Mouse (Mus musculus) T-cell, adult 2 months (primary cell): ENCODE data around the gene Prrc2a.

Experiments
- DNase-seq: peaks from one replicate; pipeline ENCODE4 v3.0.0; 2022; ENCODE audit warnings: low spot score

Gene Prrc2a

DNA sequence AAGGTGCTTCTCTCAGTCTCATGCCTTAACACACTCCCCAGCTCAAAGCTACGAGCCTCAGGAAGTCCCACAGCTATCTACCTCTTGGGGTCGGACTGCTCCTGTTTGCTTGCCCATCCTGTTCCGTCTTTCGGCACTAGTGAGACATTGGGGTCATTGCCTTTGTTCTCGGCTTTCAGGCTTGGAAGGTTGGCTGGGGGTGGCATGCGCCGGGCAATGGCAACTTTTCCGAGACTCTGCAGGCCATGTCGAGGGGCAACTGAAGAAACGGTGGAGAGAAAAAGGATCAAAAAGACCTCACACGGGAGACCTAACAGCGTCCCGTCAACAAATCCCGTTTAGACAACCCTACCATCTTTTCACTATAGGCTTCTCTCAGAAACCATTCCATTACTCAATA lies 2.6 kb downstream of the Prrc2a start:
- DNase-seq, result no peak

- DNase-seq, result no peak
These were observed 3.3 kb downstream of the Prrc2a start for GRCm38 (mm10) chr17:35161421-35161820.

DNA sequence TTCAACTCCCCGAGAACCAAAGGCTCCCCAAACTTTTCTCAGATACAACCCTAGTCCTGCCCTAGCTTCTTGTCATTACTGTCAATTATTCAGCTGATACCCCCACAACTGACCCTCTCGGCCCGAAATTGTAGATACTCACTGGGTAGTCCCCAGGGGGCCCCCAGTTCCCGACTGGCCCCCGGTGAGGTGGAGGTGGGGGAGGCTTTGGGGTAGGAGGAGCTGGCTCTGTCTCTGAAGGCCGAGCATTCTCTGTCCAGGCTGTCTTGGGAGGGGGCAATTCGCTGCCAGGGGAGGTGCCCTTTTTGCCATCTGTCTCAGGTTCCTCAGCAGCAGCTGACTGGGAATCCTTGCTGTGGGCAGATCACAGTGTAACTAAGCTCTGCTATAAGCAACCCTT lies 5.1 kb downstream of the Prrc2a start:
- DNase-seq, result no peak

DNA sequence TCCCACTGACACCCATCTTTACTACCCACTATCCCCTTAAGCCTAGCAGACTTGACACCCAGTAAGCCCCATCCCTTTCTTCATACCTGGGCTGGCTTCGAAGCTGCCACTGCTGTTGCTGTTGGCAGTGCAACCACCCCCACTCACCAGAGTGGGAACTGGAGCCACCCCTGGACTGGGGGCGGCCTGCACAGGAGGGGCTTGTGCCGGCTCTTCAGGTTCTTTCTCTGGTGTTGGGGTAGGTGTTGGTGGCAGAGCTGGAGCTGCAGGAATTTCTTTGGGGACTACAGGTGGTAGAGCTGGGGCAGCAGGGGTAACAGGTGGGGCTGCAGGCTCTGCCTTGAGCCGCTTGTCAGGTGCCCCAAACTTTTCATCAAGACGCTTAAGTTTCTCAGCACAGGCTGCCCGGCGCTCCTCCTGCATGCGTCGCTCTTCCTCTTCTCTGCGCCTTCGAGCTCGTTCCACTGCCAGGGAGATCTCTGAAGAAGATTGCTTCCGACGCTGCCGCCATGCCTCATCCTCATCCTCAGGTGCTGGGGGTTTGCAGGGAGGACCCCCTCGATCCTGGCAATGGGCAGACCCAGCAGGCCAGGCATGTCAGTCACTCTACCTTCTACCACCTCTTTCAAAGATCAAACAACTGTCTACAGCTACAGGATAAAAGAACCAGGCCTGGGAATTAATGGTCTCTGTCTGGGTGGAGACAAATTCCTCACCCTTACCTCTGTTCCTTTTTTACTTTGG lies 5.7 kb downstream of the Prrc2a start:
- no peak for DNase-seq

DNA sequence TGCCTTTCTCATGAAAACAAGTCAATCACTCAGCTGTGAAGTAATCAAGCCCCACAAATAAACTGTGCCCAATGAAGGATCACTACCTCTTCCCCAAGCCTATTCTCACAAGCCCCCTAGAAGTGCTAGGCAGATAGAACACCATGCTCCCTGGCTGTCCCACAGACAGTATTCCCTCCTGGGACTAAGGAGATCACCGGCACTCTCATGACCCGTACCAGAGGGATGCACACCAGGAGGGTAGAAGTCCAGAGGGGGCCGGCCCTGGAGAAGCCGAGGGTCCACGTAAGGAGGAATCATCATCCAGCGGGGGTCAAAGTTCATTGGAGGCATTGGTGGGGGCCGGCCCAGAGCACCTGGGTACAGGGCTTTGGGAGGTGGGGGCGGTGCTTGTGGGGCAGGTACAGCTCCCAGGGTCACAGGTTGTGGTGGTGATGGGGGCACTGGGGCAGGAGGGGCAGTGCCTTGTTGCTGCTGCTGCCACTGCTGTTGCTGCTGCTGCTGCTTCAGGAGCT lies 7.0 kb downstream of the Prrc2a start:
- no peak for DNase-seq

DNA sequence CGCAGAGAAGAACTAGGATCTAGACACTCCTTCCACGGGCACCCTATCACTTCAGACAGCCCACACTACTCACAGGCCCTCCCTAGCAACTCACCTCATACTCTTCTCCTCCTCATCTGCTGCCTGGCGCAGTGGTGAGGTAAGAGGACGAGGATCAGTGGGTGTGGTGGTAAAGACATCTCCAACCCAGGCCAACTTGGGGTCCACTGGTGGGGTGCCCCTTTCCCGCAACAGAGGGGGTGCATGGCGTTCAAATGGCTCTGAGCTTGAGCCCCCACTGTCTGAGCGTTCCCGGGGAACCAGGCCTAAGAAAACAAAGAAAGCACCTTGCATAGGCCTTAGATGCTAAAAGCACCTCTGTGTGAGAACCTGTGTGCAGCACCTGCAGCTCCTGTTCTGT lies 7.4 kb downstream of the Prrc2a start:
- no peak for DNase-seq

GRCm38 (mm10) chr17:35156461-35157200 lies 8.1 kb downstream of the Prrc2a start:
- no peak for DNase-seq

- no peak for DNase-seq
These were observed 9.2 kb downstream of the Prrc2a start for GRCm38 (mm10) chr17:35155451-35155850.

- no peak for DNase-seq
These were observed 10.1 kb downstream of the Prrc2a start for GRCm38 (mm10) chr17:35154616-35155015.

- no peak for DNase-seq
These were observed 10.8 kb downstream of the Prrc2a start for GRCm38 (mm10) chr17:35153931-35154330.

DNA sequence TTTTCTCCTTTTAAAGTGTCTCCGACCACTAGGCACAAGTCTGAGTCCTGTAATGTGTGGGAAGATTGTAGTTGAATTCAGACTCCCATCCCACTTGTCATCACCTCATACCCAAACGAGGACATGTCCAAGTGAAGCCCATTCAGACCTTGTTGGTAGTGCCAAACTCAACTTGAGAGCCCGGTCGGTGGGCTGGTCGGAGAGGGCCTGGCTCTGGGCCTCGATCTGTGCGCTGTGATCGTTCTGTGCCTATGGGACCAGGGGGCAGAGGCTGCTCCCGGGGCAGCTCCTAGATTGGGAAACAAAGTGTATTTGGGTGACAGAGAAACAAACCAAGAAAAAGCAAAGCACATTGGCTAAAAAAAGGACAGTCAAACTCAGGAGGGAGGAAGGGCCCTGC lies 11.6 kb downstream of the Prrc2a start:
- DNase-seq, result no peak

- no peak for DNase-seq
These were observed 12.6 kb downstream of the Prrc2a start for GRCm38 (mm10) chr17:35152121-35152520.

GRCm38 (mm10) chr17:35147922-35148639 lies 16.6 kb downstream of the Prrc2a start:
- no peak for DNase-seq

- DNase-seq, result no peak
These were observed 17.3 kb downstream of the Prrc2a start for GRCm38 (mm10) chr17:35147348-35147747.

DNA sequence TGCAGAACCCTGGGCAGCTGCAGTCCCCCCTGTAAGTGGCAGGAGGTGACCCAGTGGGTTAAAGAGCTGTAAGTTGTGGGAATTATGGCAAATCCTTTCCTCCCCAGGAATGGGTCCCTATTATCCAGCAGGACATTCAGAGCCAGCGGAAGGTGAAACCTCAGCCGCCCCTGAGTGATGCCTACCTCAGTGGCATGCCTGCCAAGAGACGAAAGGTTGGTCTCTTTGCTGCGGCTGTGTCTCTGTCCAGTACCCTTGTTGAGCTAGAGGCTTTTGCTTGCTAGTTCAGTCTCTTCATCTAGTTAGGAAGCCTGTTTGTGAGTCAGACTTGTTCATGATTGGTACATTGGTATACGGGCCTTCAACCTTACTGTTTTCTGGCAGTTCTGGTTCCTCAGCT lies 18.6 kb downstream of the Prrc2a start:
- DNase-seq, result no peak

DNA sequence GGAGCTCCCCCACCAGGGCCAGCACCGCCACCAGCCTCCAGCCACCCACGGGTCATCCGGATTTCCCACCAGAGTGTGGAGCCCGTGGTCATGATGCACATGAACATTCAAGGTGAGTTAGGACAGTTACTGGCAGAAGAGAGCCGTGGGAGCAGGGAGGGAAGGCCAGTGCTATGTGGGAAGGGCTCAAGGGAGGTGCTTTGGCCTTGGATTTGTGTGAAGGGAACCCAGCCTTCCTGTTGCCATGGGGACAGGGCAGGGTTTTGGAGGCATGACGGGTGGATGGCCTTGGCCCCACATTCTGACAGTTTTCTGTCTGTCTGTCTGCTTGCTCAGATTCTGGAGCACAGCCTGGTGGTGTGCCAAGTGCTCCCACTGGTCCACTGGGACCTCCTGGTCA lies 22.7 kb downstream of the Prrc2a start:
- no peak for DNase-seq

- DNase-seq, result no peak
These were observed 24.2 kb downstream of the Prrc2a start for GRCm38 (mm10) chr17:35140490-35140996.

GRCm38 (mm10) chr17:35139269-35139668 lies 25.4 kb downstream of the Prrc2a start:
- no peak for DNase-seq

DNA sequence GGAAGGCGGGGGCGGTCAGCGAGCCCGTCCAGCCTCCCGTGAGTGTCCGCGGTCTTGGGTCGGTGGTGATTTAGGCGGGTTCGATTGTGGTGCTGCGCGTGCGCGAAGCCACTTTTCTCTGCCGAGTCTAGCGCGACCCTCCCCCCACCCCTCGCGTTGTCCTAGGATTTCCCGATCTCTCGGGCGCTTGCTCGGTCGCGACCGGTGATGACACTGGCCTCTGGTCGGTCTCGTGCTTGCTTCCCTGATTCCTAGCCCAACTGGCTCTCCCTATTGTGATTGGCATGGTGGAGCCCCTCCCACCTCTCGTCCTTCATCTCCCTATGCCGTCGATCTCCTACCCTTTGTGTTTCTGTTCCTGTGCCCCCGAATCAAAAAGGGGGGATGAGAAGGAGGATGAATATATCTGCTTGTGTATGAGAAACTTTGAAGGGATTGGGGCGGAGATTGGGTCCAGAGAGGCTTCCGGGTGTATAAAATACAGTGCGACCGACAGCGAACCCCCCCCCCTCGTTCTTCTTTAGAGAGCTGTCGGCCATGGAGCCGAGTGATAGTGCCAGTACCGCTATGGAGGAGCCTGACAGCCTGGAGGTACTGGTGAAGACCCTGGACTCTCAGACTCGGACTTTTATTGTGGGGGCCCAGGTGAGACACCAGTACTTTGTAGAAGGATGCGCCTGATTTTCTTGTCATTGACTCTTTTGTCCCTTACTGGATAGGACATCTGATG lies 28.9 kb downstream of the Prrc2a start:
- peak; percentile 46 for DNase-seq

- peak; percentile 95 for DNase-seq
These were observed 29.7 kb downstream of the Prrc2a start, which contains the start of gene Bag6 for GRCm38 (mm10) chr17:35134801-35135590. TSS of gene Bag6 (plus strand) at chr17:35135178.

DNA sequence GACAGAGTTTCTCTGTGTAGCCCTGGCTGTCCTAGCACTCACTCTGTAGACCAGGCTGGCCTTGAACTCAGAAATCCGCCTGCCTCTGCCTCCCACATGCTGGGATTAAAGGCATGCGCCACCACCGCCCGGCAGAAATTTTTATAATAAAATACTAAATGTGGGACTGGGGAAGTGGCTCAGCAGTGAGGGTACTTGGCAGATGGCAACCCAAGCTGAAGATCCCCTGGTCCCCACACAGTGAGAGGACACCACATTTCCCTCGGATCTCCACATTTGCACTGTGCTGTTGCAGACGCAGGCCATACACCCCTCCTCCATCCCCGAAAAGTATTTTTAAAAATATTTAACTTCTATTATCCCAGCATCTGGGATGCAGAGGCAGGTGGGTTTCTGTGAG lies 31.2 kb downstream of the Prrc2a start:
- DNase-seq, result no peak
